Mouse (Mus musculus): ENCODE data around the gene St6galnac6.

DNA sequence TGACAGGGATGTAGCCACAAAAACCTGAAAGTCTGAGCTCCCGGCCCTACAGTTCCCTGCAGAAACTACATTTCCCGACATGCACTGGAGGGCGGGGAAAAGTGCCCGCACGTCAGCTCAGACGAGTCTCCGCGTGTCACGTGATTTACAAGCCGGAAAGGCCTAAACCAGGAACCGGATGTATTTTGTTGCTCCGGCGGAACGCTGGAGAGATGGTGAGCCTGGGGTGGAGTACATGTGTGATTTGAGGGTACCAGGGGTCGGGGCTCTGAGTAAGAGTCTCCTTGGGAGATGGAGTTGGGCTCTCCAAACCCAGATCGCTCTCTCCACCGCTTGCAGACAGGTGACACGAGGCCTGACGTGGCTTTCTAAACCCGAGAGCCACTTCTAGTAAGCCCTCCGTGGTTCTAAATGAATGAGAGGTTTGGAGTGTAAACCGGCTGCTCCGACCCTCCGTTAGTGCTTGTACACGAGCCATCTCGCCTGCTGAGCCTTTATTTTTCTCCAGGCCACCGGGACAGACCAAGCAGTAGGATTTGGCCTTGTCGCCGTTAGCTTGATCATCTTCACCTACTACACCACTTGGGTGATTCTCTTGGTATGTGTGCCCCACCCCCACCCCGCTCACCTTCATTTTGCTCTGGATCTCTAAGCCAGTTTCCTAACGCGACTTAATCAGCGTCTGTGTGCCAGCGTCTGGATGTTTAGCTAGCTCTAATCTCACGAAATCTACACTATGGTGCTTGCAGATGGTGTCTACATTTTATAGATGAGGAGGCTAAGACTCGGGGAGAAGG lies 28.6 kb upstream of the St6galnac6 start, which contains the start of gene Dpm2:
- TF ChIP-seq CTCF (conservative IDR thresholded peaks at IDR 0.05; ENCODE audit: low read length) (no peak), POU5F1 (IDR thresholded peaks at IDR 0.05; ENCODE audit: borderline replicate concordance, low read length) (no peak)

All from E14TG2a.4 (cell line).